Mouse (Mus musculus): Measurements from ENCODE around the gene Hnf4a. TPM values are rescaled to one million over a fixed set of nuclear protein-coding genes. Genes with fewer than 3 reads are reported as not detected.

Hnf4a gene
- total RNA-seq, 2 experiments from 2014 or later: not detected

DNA sequence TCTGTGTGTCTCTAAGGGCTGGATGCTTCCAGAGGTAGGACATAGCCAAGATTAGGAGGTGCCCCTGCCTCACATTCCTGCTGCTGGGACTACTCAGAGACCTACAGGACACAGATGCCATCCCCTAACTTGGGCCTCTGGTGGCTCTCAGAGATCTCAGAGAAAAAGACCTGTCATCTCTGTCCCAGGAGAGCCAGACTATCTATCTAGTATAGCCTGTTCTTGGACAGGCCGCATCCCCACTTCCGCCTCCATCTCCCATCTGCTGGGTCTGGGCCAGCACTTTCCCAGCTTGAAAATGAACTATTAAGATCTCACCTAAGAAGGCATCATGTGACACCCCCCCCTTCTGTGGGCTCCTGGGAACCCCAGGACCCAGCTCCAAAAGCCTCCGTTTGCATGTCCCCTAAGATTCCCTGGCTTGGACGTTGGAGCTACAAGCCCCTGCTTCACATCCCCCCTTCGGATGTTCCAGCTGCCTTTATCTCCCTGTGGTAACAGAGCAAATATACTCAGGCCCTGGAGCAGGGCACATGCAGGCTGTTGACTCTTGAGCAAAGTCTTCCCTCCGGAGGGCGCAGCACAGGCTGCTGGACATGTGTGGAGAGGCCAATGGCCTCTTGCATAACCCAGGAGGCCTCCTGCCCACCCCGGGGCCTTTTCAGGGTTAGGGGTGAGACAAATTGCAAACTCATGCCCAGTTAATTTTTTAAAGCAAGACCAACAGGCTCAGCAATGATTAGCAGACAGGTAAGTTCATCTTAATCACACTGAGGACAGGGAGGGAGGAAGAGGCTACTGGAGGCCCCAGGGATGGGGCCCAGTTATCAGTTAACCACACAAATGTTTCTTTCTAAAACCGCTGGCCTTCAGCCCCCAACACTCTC is 33.9 kb downstream of the Hnf4a start:
- intact Hi-C loops (cut with DNase I): no loop called here
- DNase-seq (ENCODE audit: low spot score in 2 of 2): no peak

DNA sequence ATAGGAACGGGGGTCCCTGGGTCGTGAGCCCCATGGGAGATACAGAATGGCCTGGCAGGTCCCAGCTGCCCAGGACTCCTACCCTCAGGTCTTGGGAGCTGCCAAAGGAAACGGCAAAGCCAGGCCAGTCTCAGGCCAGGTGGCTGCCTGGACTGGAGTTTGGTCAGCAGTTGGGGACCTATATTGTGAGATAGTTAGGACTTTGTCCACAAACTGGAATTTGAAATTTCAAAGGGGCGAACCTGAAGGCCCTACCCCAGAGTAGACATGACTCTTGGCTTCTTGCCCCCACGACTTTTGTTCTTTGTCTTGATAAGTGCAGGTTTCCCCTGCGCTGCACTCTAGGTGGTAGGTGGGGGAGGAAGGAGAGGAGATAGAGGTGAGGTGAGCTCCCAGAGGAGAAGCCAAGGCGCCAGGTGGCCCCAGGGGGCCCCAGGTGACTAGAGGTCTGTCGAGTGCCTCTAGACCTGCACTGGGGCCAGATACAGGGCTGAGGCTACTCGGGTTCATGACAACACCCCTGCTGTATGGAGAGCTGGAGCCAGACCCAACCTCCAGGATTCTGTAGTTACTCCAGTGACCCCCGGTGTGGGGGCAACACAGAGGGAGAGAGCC is 35.1 kb downstream of the Hnf4a start:
- intact Hi-C loops (cut with DNase I): no loop called here
- no peak for DNase-seq (ENCODE audit: low spot score in 2 of 2)

DNA sequence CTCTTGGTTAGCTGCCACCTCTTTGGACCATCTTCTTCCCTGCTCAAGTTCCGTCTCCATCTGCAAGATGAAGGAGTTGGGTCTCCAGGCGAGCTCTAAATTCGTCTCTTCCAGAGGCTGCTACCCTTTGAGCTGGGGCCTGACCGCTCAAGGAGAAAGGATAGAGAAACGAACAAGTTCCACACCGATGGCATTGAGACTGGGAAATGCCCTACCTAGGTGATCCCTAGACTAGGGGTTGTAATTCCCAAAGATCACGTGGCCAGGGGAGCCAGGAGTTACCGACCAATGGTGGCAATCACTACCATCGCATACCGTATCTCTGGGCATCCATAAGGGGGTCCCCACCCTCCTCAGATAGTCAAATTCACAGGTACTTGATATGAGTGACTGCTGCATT is 36.1 kb downstream of the Hnf4a start:
- DNase-seq (ENCODE audit: low spot score in 2 of 2): no peak
- intact Hi-C loops (cut with DNase I): no loop called here

DNA sequence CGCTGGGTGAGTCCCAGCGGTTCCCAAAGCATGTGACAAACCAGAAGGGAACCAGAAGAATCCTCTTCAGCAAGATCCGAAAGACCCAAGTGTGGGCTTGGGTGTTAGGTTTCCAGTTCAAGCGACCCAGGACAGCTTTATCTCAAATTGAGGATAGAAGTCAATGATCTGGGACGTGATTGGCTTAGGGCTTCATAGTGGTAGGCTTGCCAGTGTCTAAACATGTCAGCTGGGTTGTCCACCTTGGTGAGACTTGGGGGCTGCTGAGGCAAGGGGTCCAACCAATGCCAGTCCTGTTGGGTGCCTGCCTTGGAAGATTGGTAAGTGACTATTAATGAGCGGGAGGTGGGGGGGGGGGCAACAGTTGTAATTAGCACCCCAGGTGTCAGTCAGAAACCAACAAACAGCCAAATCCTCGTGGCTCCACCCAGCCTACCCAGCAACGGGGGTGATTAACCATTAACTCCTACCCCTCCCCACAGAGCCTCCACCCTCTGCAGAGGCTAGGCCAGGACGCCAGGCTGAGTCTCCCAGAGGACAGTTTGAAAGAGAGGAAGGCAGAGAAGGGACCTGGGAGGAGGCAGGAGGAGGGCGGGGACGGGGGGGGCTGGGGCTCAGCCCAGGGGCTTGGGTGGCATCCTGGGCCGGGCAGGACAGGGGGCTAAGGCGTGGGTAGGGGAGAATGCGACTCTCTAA is 40.2 kb downstream of the Hnf4a start:
- intact Hi-C loops (cut with DNase I): no loop called here
- DNase-seq (ENCODE audit: low spot score in 2 of 2): no peak

DNA sequence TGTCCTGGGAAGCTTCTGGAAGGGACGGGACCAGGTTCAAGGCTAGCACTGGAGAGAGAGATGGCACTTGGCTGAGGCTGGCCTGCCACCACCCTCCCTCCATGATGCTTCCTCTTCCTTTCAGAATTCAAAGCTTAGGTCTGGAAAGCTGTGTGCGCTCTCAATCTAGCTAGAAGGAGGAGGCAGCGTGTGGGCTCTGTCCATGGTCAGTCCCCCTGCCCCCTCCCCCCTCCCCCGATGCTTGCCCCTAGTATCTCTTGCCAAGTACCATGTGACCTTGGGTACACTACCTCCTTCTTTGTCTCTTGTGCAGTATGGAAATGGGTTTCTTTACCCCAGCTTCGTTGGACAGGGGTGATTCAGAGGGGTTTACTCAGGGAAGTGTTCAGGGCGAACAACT is 42.2 kb downstream of the Hnf4a start:
- intact Hi-C loops (cut with DNase I): no loop called here

DNA sequence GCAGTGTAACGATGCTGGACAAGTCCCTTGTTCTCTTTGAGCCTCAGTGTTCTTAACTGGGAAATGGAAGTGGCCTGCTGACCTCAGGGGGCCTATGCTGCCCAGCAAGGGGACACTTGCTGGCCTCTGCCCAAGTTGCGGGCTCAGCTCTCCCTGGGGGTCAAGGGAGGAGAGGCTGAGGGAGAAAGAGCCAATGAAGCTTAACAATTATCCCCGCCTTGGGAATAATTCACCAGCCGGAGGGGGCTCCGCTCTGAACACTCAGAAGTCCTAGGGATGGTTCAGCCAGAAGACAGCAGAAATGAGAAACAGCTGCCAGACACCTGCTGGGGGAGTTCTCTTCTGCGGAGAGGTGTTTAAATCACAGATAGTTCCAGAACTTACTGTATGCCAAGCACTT is 43.2 kb downstream of the Hnf4a start:
- intact Hi-C loops (cut with DNase I): no loop called here
- DNase-seq (ENCODE audit: low spot score in 2 of 2): no peak

More for the DNA sequence above, 42.2 kb downstream of the Hnf4a start:
- DNase-seq (ENCODE audit: low spot score in 2 of 2): no peak

DNA sequence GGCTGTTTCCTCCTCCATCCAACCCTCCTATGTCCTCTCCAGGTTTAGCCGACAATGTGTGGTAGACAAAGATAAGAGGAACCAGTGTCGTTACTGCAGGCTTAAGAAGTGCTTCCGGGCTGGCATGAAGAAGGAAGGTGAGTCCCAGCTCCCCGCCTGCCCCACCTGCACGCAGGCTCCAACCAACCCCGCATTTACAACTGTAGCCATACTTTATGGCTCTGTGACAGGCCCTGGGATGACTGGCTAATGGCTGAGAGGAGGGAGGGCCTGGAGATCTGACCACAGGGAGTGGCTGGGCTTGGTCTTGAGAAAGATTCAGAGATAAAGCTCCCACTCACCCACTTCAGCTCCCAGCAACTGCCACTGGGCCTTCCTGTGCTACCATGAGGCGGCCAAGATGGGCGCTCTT is 45.9 kb downstream of the Hnf4a start:
- intact Hi-C loops (cut with DNase I): no loop called here
- DNase-seq (ENCODE audit: low spot score in 2 of 2): no peak

DNA sequence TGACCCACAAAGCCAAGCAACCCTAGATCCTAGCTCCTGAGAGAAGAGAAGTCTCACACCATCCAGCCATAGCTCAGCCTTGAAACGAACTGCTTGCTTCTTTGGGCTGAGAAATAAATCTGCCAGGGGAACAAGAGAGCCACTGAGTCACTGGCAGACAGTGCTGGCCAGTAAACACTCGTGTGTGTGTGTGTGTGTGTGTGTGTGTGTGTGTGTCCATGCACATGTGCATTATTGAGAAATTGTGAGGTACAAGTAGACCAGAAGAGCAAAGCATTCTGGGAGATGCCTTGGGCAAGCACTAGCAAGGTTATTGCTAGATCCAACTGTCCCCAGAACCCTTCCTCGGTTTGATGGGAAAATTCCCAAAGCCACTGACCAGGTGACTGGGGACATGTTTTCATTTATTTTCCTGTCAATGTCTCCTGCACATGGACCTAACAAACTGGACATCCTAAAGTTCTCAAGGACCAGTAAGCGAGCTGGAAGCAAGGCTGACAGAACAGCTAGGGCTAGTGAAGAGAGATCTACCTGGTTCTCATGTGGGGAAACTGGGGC is 47.9 kb downstream of the Hnf4a start:
- no peak for DNase-seq (ENCODE audit: low spot score in 2 of 2)
- intact Hi-C loops (cut with DNase I): no loop called here

DNA sequence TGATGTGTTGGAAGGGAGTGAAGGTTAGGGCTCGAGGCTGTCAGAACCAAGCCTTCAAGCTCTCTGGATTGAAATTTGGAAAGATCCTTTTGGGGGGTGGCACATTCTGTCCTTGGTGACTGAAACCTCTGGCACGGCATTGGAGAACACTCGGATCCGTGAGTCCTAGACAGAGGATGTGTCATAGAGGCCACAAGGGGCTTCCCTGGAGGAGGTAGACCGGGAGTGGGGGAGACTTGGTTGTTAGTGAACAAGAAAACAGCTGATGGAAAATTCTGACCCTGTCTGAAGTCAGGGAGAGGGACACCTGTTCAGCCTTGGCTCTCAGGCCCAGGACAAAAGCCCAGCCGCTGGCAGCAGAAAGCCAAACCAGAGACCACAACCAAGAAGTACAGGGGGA is 48.4 kb downstream of the Hnf4a start:
- intact Hi-C loops (cut with DNase I): no loop called here
- no peak for DNase-seq (ENCODE audit: low spot score in 2 of 2)

DNA sequence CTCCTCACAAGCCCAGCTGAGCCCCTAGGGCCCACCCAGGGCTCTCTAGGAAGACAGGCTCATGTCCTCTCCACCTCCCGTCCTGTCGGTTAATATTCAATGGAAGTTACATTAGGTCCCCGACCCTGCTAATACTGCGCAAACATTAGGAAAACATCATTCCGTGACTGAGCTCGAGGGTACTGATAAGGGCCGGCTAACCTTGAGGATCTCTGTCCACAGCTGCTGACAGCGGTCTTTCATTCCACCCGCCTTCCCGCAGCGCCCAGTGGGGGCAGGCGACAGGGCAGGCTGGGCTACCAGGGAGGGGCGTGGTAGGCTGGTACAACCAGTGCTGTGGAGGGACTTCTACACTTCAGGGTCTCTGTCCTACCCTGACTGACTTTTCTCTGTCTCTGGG is 48.8 kb downstream of the Hnf4a start:
- DNase-seq (ENCODE audit: low spot score in 2 of 2): no peak
- intact Hi-C loops (cut with DNase I): no loop called here

DNA sequence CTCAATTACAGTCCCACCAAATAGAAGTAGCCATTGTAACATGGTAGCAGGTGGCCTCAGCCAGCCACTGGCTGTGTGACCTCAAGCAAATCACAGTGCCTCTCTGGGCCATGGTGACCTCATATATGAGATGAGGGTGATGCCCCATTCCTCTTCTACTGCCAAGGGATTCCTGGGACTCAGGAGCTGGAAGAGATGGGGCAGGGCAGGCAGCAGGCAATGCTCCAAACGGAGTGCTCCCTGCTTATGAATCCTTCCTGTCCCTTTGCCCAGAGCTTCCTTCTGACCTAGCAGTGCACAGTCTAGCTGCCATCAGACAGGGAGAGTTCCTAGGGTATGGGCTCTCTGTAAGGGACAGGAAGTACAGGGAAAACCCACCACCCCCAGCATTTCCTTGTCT is 51.9 kb downstream of the Hnf4a start:
- intact Hi-C loops (cut with DNase I): no loop called here
- no peak for DNase-seq (ENCODE audit: low spot score in 2 of 2)

DNA sequence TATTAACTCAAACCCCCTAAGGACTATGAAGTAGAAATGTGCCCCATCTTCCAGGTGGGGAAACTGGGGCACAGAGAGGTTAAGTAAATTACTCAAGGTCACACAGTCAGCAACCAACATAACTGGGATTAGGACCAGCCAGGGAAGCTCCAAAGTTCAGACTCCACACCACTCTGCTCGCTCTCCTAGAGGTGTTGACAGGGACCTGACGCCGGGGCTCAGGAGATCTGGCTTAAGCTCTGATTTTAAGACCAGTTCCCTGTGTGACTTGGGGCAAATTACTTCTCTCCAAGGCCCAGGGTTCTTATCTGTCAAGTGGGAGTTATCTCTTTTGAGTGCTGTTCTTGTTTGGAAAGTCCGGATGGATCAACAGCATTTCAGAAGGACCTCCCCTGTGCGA is 52.6 kb downstream of the Hnf4a start:
- intact Hi-C loops (cut with DNase I): no loop called here
- DNase-seq (ENCODE audit: low spot score in 2 of 2): no peak

DNA sequence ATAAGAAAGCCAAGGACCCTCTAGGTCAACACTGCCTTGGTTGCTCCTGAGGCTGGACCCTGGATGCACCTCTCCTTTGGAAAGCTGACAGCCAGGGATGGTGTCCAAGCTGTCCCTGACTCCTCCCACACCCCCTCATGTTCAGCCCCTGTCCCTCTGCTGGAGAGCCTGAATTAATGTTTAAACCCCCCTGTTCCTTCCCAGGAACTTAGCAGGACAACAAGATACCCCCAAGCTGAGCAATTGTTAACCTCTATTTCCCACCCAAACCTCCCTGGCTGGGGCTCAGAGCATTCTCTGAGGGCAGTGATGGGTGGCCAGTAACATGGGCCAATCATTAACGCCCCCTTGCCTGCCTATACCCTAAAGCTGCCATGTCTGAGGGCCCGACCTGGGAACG is 53.6 kb downstream of the Hnf4a start:
- intact Hi-C loops (cut with DNase I): no loop called here
- no peak for DNase-seq (ENCODE audit: low spot score in 2 of 2)

DNA sequence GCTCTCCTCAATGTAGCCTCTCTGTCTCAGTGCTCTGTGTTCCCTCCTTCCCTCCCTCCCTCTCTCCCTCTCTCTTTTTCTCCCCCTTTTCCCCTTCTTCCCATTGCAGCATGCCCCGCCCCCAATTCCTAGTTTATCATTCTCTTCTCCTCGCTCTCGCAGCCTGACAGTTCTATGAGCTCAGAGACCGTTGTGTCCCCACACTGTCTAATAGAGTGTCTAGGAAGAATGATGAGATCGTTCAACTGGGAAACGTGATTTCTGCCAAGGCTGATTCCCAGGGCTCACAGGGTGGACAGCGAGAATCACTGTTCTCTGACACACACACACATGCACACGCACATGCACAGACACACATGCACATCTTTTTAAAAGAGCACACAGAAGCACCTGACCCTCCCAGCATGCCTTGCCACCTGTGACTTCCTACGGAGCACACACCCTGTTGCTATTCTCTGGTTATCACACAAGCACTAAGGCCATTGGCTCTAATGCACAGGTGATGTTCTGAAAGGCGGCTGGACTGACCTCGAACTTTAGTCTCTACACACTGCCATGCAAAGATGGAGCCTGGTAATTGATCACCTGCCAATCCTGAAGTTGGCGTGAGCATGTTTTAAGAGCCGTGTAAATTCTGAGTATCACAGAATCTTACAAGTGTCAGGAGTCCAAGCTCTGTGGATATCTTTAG is 54.8 kb downstream of the Hnf4a start:
- intact Hi-C loops (cut with DNase I): no loop called here
- no peak for DNase-seq (ENCODE audit: low spot score in 2 of 2)

DNA sequence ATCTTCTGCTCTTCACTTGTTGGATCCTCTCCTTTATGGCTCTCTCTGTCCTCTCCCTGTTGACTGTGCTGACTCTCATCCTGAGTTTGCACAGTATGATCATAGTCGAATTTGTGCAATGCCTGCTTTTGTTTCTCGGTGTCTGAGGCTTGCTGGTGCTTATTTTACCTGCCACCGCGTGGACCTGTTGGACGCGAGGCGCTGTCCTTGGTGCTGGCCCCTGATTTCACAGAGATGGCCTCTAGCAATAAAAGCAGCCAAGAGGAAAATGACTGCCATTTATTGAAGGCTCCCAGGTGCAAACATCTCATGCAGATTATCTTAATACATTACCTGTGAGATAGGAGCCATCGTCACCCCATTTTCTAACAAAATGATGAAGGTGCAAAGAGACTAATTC is 58.0 kb downstream of the Hnf4a start:
- DNase-seq (ENCODE audit: low spot score in 2 of 2): no peak
- intact Hi-C loops (cut with DNase I): no loop called here

DNA sequence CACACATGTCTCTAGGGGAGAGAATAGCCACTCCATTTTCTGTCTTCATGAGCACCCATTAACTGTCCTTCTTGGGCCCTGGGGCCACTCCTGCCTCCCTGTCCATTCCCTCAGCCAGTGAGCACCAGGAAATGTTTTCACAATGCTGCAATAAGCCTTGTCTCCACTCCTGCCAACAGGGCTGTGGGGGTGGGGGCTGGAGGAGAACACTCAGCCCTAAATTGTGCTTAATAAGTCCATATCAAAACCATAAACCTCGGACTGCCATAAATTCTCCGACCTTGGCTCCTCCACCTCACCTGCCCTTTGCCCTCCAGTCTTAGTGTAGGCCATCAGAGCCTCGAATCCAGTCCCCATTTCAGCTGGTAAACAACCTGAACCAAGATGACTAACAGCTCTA is 67.7 kb downstream of the Hnf4a start:
- intact Hi-C loops (cut with DNase I): no loop called here
- no peak for DNase-seq (ENCODE audit: low spot score in 2 of 2)

DNA sequence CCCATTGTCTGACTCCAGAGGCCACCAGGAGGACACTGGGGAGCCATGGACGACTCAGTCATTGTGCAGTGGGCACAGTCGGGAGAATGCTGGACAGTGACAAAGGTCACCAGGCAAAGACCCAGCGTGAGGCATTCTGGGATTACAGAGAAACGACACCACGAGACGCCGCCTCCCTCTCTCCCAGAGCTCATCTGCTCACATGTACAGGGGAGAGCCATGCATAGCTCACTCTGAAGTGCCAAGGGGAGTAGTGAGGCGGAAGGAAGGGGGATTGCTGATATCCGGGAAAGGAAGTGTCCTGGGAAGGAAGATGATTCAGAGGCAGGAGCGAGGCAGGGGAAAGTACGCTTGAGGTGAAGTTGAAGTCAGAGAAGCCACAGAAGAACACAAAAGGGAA is 68.6 kb downstream of the Hnf4a start:
- no peak for DNase-seq (ENCODE audit: low spot score in 2 of 2)
- intact Hi-C loops (cut with DNase I): no loop called here

DNA sequence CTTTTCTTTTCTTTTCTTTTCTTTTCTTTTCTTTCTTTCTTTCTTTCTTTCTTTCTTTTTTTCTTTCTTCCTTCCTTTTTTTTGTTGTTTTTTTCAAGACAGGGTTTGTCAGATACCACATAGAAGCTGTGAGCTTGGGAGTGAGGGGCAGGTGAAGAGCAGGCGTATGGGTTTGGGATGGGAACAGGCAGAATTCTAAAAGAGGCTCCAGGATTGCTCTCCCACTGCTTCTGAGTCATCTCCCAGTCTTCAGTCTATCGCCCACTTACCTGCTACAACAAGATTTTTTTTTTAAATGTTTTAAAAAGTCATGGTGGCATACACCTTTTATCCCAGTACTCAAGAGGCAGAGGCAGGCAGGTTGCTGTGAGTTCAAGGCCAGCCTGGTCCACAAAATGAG is 71.4 kb downstream of the Hnf4a start:
- intact Hi-C loops (cut with DNase I): no loop called here
- DNase-seq (ENCODE audit: low spot score in 2 of 2): no peak

DNA sequence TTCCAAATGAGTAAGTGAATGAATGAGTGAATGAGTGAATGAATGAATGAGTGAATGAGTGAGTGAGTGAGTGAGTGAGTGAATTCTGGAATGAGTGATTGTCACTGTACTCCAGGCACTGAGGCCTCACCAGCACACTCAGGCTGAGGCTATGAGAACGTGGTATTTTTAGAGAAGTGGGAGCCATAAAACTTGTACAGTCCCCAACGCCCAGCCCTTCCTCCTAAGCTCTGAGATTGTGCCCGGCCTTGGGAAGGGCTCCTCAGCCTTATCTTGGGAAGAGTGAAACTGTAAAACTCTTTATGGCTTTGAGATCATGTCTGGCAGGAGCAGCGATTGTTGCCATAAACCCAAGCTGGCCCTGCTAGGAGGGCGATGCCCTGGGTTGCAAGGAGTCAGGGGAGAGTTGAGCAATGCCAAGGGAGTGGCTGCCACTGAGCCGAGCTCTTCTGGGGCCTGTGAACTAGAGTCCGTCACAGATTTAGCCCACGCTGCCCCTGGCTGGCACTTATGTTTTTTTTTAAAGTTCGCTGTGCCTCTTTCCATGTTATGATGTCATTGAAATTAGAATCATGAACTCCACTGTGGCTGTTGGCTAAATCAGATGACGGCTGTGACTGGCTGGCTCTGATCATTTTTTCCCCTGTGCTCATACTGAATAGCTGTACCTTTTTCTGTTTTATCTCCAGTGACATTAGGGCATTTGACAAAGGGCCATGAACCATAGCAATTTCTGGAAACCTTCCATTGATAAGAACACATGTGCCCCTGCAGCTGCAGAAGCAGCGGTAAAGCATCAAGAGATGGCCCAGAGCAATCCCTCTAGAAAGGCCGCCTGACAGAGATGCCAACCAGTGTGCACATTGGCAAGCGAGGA is 73.7 kb downstream of the Hnf4a start:
- DNase-seq (ENCODE audit: low spot score in 2 of 2): no peak
- intact Hi-C loops (cut with DNase I): no loop called here
